Mouse (Mus musculus) ES-Bruce4 (cell line): ENCODE data around the gene Lyrm1. TPM values are rescaled to one million over a fixed set of nuclear protein-coding genes. Genes with fewer than 3 reads are reported as not detected.

Source experiments
- H3K27ac ChIP-seq: 2 replicates; pipeline ENCODE4 v1.5.1; 2012; ENCODE audit warnings: low read length, inconsistent platforms; ENCODE audit not compliant: insufficient read depth
- H3K27me3 ChIP-seq: 2 replicates; pipeline ENCODE4 v1.6.1; 2012; ENCODE audit warnings: mild to moderate bottlenecking, low read length, inconsistent platforms; ENCODE audit not compliant: control insufficient read depth, poor library complexity, insufficient read depth, severe bottlenecking
- H3K36me3 ChIP-seq: 2 replicates; pipeline ENCODE4 v1.6.1; 2012; ENCODE audit warnings: inconsistent platforms, mild to moderate bottlenecking, low read length, moderate library complexity; ENCODE audit not compliant: control insufficient read depth, poor library complexity, insufficient read depth, severe bottlenecking
- H3K4me1 ChIP-seq: one replicate; pipeline ENCODE4 v1.8.1; 2011; ENCODE audit warnings: low read length; ENCODE audit not compliant: control insufficient read depth, insufficient read depth
- H3K4me3 ChIP-seq: 2 replicates; pipeline ENCODE4 v1.5.1; 2011; ENCODE audit warnings: low read depth, mild to moderate bottlenecking, low read length
- H3K9ac ChIP-seq: 2 replicates; pipeline ENCODE4 v1.6.1; 2012; ENCODE audit warnings: low read depth, mild to moderate bottlenecking, inconsistent platforms; ENCODE audit not compliant: poor library complexity, severe bottlenecking
- H3K9me3 ChIP-seq: replicated peaks from 2 replicates; pipeline ENCODE4 v1.6.1; 2012; ENCODE audit warnings: mild to moderate bottlenecking, low read length, inconsistent platforms; ENCODE audit not compliant: control insufficient read depth, poor library complexity, insufficient read depth, severe bottlenecking
- CTCF ChIP-seq: IDR thresholded peaks from one replicate; pipeline ENCODE4 v1.8.1; 2011; ENCODE audit warnings: low read depth, low read length
- EP300 ChIP-seq: IDR thresholded peaks from 2 replicates; pipeline ENCODE4 v1.6.1; 2011; ENCODE audit warnings: low read depth, low read length; ENCODE audit not compliant: insufficient read depth
- POLR2A ChIP-seq: IDR thresholded peaks from one replicate; pipeline ENCODE4 v1.8.1; 2011; ENCODE audit warnings: low read length; ENCODE audit not compliant: insufficient read depth
- polyA plus RNA-seq: library from polyadenylated mRNA; stranded (reverse); fragments of >200 nt; gene quantifications from 2 replicates; pipeline ENCODE4 v1.2.4, GENCODE M21; 2011; ENCODE audit warnings: low read depth; ENCODE audit not compliant: missing spikeins, insufficient read depth, insufficient read length

The Lyrm1 gene
- polyA plus RNA-seq, 1 experiment, result 7.2 TPM

DNA sequence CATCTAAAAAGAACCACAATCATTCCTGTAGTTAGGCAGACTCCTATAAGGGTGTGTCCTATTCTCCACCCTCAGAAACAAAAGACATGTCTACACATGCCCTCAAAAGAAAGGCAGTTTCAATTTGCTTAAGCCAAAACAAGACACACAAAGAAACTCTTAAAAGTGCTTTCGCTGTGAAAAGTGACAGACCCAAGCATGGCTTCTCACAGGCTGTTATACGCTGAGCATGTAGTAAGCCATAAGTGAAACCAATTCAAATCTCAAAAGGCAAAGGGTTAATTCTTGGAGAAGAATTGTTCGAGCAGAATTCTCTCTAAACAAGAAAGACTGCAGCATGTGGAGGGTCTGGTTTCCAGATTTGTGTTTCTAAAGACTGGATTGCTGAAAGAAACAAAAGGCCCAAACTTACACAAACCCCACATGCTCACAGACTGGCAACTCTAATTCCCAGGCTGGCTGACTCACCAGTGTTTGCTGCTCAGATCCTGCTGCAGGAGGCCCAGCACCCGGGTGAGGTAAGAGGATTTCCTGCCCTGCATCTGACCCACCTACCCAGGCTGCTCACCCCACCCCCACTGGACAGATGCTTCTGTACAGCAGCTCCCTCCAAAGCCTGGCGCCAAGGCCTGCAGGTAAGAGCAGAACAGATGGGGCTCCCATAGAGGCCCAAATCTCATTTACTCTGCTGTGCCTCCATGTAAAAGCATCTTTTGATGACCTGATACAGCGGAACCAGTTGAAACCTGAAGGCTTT lies 34.1 kb upstream of the Lyrm1 start:
- Histone ChIP-seq H3K9me3 (no peaks in the 10 kb centered on the region), H3K36me3 (peaks cover 6% of the 10 kb centered on the region; the same call in 1 of the 2 replicates), H3K9ac (peak overlapping the region; percentile 92), H3K27ac (peak overlapping the region; percentile 100), H3K4me1 (peaks cover 2% of the 10 kb centered on the region), H3K4me3 (peak overlapping the region; percentile 4), H3K27me3 (no peaks in the 10 kb centered on the region)
- TF ChIP-seq EP300 (peak; percentile 92), POLR2A (no peak)

DNA sequence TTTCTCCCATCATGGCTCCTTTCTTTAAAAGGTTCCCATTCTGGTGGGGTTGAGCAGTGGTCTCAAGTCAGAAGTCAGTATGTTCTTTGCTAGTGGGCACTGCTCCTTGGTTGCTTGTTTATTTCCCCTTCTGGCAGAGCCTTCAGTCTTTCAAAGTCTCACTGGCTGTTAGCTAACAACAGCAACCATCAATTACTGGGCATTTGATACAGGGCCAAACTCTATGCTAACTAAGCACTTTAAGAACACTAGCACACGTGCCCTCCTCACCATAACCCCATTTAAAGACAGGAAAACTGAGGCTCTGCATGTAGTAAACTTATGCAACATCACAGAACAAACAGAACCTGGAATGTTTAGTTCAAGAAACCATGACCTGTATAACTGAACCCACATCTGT lies 33.5 kb upstream of the Lyrm1 start:
- Histone ChIP-seq H3K27ac (peak overlapping the region; percentile 100), H3K4me3 (no peak overlapping the region; the same call in 1 of the 2 replicates), H3K27me3 (no peaks in the 10 kb centered on the region), H3K9me3 (no peaks in the 10 kb centered on the region), H3K36me3 (peaks cover 10% of the 10 kb centered on the region), H3K4me1 (peaks cover 2% of the 10 kb centered on the region), H3K9ac (peak overlapping the region; percentile 92)
- TF ChIP-seq POLR2A (no peak), CTCF (no peak), EP300 (no peak)

DNA sequence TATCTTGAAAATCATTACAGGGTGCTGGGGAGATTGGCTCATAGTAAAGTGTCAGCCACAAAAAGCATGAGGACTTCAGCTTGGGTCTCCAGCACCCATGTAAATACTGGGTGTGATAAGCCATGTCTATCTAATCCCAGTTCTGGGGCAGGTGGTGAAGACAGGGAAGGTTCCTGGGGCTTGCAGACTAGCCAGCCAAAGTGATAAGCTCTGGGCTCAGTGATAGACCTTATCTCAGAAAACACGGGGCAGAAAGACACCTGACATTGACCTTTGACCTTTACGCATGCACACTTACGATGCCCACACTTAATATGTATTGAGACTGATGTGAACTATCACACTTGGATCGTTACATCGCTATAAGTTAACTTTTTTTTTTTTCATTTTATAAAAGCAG lies 31.2 kb upstream of the Lyrm1 start:
- Histone ChIP-seq H3K4me1 (no peaks in the 10 kb centered on the region), H3K27ac (no peak overlapping the region), H3K27me3 (no peaks in the 10 kb centered on the region), H3K36me3 (peaks cover 3% of the 10 kb centered on the region), H3K9ac (no peak overlapping the region), H3K9me3 (no peaks in the 10 kb centered on the region), H3K4me3 (no peak overlapping the region)
- TF ChIP-seq CTCF (no peak), POLR2A (no peak), EP300 (no peak)

DNA sequence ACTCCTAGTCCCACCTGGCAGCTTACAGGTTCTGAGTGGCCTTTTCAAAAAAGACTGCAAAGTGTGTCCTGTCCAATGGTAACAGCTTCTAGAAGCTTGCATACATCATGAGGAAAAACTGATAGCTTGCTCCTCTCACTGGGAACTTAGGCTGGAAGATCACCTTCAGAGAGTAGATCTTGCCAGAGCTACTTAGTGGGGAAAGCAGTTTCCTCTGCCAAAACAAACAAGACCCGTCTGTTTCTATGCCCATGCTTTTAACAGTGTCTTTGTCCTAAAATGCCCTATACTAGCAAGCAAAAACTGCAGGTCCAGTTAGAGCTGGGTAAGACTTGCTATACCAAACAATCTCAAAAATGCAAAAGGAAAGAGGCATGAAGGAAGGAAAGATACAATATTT lies 29.5 kb upstream of the Lyrm1 start:
- no peaks in the 10 kb centered on the region for H3K9me3 ChIP-seq
- H3K36me3 ChIP-seq, result peaks cover 7% of the 10 kb centered on the region
- TF ChIP-seq CTCF, result no peak
- TF ChIP-seq POLR2A, result no peak
- no peak for TF ChIP-seq EP300
- no peak overlapping the region for H3K4me3 ChIP-seq
- H3K4me1 ChIP-seq, result no peaks in the 10 kb centered on the region
- no peak overlapping the region for H3K27ac ChIP-seq
- H3K27me3 ChIP-seq, result no peaks in the 10 kb centered on the region
- no peak overlapping the region for H3K9ac ChIP-seq

- Histone ChIP-seq H3K36me3 (peaks cover 3% of the 10 kb centered on the region; the same call in 1 of the 2 replicates), H3K27ac (no peak overlapping the region), H3K4me1 (no peaks in the 10 kb centered on the region), H3K9me3 (no peaks in the 10 kb centered on the region), H3K9ac (no peak overlapping the region), H3K4me3 (no peak overlapping the region), H3K27me3 (no peaks in the 10 kb centered on the region)
- TF ChIP-seq POLR2A, result no peak
- TF ChIP-seq CTCF, result no peak
- TF ChIP-seq EP300, result no peak
Measured at GRCm38 (mm10) chr7:119872204-119872603, 23.5 kb upstream of the Lyrm1 start.

DNA sequence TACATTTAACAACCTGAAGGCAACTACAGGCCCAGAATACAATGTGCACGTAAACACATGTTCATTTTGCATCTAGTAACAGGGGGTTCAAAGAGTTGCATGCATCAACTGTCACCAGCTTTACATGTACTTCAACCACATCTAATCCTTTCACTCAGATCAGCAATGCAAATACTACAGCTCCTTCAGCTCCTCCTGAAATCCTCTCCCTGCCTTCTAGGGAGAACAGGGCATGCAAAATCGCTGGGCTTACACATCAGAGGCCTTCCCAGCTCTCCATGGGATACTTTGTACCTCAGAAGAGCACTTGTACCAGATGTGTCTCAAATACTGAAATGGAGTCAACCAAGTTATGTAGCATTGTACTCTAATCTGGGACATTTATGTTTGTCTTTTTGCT lies 22.6 kb upstream of the Lyrm1 start:
- H3K27ac ChIP-seq, result no peak overlapping the region
- TF ChIP-seq CTCF (no peak), EP300 (no peak), POLR2A (no peak)
- H3K4me3 ChIP-seq, result no peak overlapping the region

More for the DNA sequence above, 22.6 kb upstream of the Lyrm1 start:
- no peaks in the 10 kb centered on the region for H3K27me3 ChIP-seq
- peaks cover 3% of the 10 kb centered on the region; the same call in 1 of the 2 replicates for H3K36me3 ChIP-seq
- H3K9ac ChIP-seq, result no peak overlapping the region
- H3K9me3 ChIP-seq, result no peaks in the 10 kb centered on the region
- no peaks in the 10 kb centered on the region for H3K4me1 ChIP-seq
